Mouse (Mus musculus) CH12.LX (cell line): ENCODE results near the gene Lsr. TPM values are rescaled to one million over a fixed set of nuclear protein-coding genes. Genes with fewer than 3 reads are reported as not detected.

Experiments
- DNase-seq: peaks from one replicate; pipeline ENCODE4 v3.0.0-alpha.2; 2013; ENCODE audit errors: extremely low read depth
- H3K27ac ChIP-seq: 2 replicates; pipeline ENCODE4 v1.5.1; 2012; ENCODE audit warnings: low read depth, mild to moderate bottlenecking, control low read depth, moderate library complexity; ENCODE audit not compliant: insufficient read depth
- H3K27me3 ChIP-seq: replicated peaks from 2 replicates; pipeline ENCODE3; 2012; ENCODE audit warnings: inconsistent platforms
- H3K36me3 ChIP-seq, 2 experiments: replicated peaks in 1 of 2; 2 replicates each; pipeline versions ENCODE3 to v1.6.1; 2012; ENCODE audit warnings: inconsistent platforms in 1 of 2, low read length in 1 of 2, mild to moderate bottlenecking in 1 of 2, mixed read lengths in 1 of 2, moderate library complexity in 1 of 2; ENCODE audit not compliant: control insufficient read depth in 1 of 2, insufficient read depth in 1 of 2
- H3K4me1 ChIP-seq, 2 experiments: 2 replicates each; pipeline ENCODE4 v1.6.1; 2012; ENCODE audit warnings: inconsistent platforms in 1 of 2, moderate library complexity in 1 of 2; ENCODE audit not compliant: insufficient read depth in 2 of 2, control insufficient read depth in 1 of 2
- H3K4me2 ChIP-seq: 2 replicates; pipeline ENCODE4 v1.6.1; 2012; ENCODE audit warnings: low read depth, mild to moderate bottlenecking, control low read depth; ENCODE audit not compliant: poor library complexity, insufficient read depth, severe bottlenecking
- H3K4me3 ChIP-seq, 3 experiments: fragments of 150-350 bp in 1 of 3; sonication (generic) in 1 of 3; replicated peaks in 1 of 3; 2 replicates each; pipeline versions ENCODE3 to v1.5.1; 2011 to 2012; ENCODE audit warnings: low read depth in 2 of 3, low read length in 2 of 3, mild to moderate bottlenecking in 2 of 3, moderate library complexity in 2 of 3, control low read depth in 1 of 3, improper control_type of control experiment in 1 of 3, inconsistent platforms in 1 of 3, mixed read lengths in 1 of 3; ENCODE audit not compliant: poor library complexity in 1 of 3
- H3K79me2 ChIP-seq: replicated peaks from 2 replicates; pipeline ENCODE4 v1.6.1; 2012; ENCODE audit warnings: mild to moderate bottlenecking, moderate library complexity; ENCODE audit not compliant: control insufficient read depth, poor library complexity, insufficient read depth, severe bottlenecking; ENCODE audit errors: extremely low read depth
- H3K9ac ChIP-seq: 2 replicates; pipeline ENCODE4 v1.6.1; 2012; ENCODE audit warnings: low read depth, mild to moderate bottlenecking, control low read depth, moderate library complexity; ENCODE audit not compliant: insufficient read depth
- H3K9me3 ChIP-seq: replicated peaks from 2 replicates; pipeline ENCODE3; 2012; ENCODE audit warnings: low read length, inconsistent platforms, mixed read lengths
- CHD1 ChIP-seq: IDR thresholded peaks from 2 replicates; pipeline ENCODE4 v1.6.1; 2012; ENCODE audit warnings: low read depth, low read length, improper control_type of control experiment, inconsistent platforms
- CHD2 ChIP-seq: IDR thresholded peaks from 2 replicates; pipeline ENCODE4 v1.6.1; 2011; ENCODE audit warnings: low read length, improper control_type of control experiment
- CTCF ChIP-seq, 2 experiments: IDR thresholded peaks in 1 of 2; conservative IDR thresholded peaks in 1 of 2; 2 replicates each; pipeline ENCODE4 v1.5.1; 2011 to 2012; ENCODE audit warnings: low read depth in 2 of 2, low read length in 2 of 2, improper control_type of control experiment in 1 of 2, inconsistent platforms in 1 of 2, mild to moderate bottlenecking in 1 of 2, moderate library complexity in 1 of 2
- E2F4 ChIP-seq: IDR thresholded peaks from 2 replicates; pipeline ENCODE4 v1.6.1; 2011; ENCODE audit warnings: low read depth, low read length, improper control_type of control experiment; ENCODE audit not compliant: insufficient replicate concordance
- ELF1 ChIP-seq: IDR thresholded peaks from 2 replicates; pipeline ENCODE4 v1.6.1; 2014; ENCODE audit warnings: low read depth, mild to moderate bottlenecking, inconsistent platforms, low read length, improper control_type of control experiment
- EP300 ChIP-seq: IDR thresholded peaks from 2 replicates; pipeline ENCODE4 v1.6.1; 2011; ENCODE audit warnings: low read length, improper control_type of control experiment
- GABPA ChIP-seq: IDR thresholded peaks from 2 replicates; pipeline ENCODE4 v1.6.1; 2012; ENCODE audit warnings: low read depth, low read length, improper control_type of control experiment, inconsistent platforms; ENCODE audit not compliant: insufficient replicate concordance
- HCFC1 ChIP-seq: IDR thresholded peaks from 2 replicates; pipeline ENCODE4 v1.6.1; 2012; ENCODE audit warnings: low read depth, mild to moderate bottlenecking, inconsistent platforms, low read length, improper control_type of control experiment
- IRF4 ChIP-seq: IDR thresholded peaks from 2 replicates; pipeline ENCODE4 v1.6.1; 2014; ENCODE audit warnings: low read depth, mild to moderate bottlenecking, inconsistent platforms, low read length, improper control_type of control experiment
- JUN ChIP-seq: IDR thresholded peaks from 2 replicates; pipeline ENCODE4 v1.6.1; 2011; ENCODE audit warnings: low read depth, mild to moderate bottlenecking, low read length, improper control_type of control experiment, moderate library complexity; ENCODE audit not compliant: insufficient read depth
- KAT2A ChIP-seq: IDR thresholded peaks from 2 replicates; pipeline ENCODE4 v1.6.1; 2012; ENCODE audit warnings: low read length, improper control_type of control experiment, inconsistent platforms; ENCODE audit not compliant: insufficient replicate concordance
- MAFK ChIP-seq: IDR thresholded peaks from 2 replicates; pipeline ENCODE4 v1.6.1; 2011; ENCODE audit warnings: low read length, improper control_type of control experiment; ENCODE audit not compliant: insufficient replicate concordance
- MAZ ChIP-seq: IDR thresholded peaks from 2 replicates; pipeline ENCODE4 v1.6.1; 2012; ENCODE audit warnings: low read depth, mild to moderate bottlenecking, inconsistent platforms, low read length, improper control_type of control experiment, moderate library complexity
- MEF2A ChIP-seq: IDR thresholded peaks from 2 replicates; pipeline ENCODE4 v1.6.1; 2014; ENCODE audit warnings: low read depth, mild to moderate bottlenecking, inconsistent platforms, low read length, improper control_type of control experiment, borderline replicate concordance
- MXI1 ChIP-seq: IDR thresholded peaks from 2 replicates; pipeline ENCODE4 v1.6.1; 2011; ENCODE audit warnings: mild to moderate bottlenecking, low read depth, low read length, improper control_type of control experiment
- MYC ChIP-seq: IDR thresholded peaks from 2 replicates; pipeline ENCODE4 v1.6.1; 2011; ENCODE audit warnings: low read depth, mild to moderate bottlenecking, improper control_type of control experiment, low read length
- NELFE ChIP-seq: IDR thresholded peaks from 2 replicates; pipeline ENCODE4 v1.6.1; 2011; ENCODE audit warnings: low read depth, low read length, improper control_type of control experiment
- NRF1 ChIP-seq: IDR thresholded peaks from 2 replicates; pipeline ENCODE4 v1.6.1; 2014; ENCODE audit warnings: low read depth, mild to moderate bottlenecking, inconsistent platforms, low read length, improper control_type of control experiment, moderate library complexity
- PAX5 ChIP-seq: IDR thresholded peaks from 2 replicates; pipeline ENCODE4 v1.6.1; 2012; ENCODE audit warnings: low read length, inconsistent platforms, mixed read lengths
- POLR2AphosphoS2 ChIP-seq: IDR thresholded peaks from 2 replicates; pipeline ENCODE4 v1.6.1; 2011; ENCODE audit warnings: low read depth, low read length, improper control_type of control experiment
- RCOR1 ChIP-seq: conservative IDR thresholded peaks from 2 replicates; pipeline ENCODE4 v1.6.1; 2012; ENCODE audit warnings: low read depth, mild to moderate bottlenecking, inconsistent platforms, low read length, improper control_type of control experiment
- SIN3A ChIP-seq: IDR thresholded peaks from 2 replicates; pipeline ENCODE4 v1.6.1; 2012; ENCODE audit warnings: low read length, improper control_type of control experiment, inconsistent platforms
- SMC3 ChIP-seq: IDR thresholded peaks from 2 replicates; pipeline ENCODE4 v1.6.1; 2011; ENCODE audit warnings: low read depth, low read length, improper control_type of control experiment
- USF1 ChIP-seq: IDR thresholded peaks from 2 replicates; pipeline ENCODE4 v1.6.1; 2014; ENCODE audit warnings: low read depth, mild to moderate bottlenecking, inconsistent platforms, low read length, improper control_type of control experiment
- ZMIZ1 ChIP-seq: IDR thresholded peaks from 2 replicates; pipeline ENCODE4 v1.6.1; 2012; ENCODE audit warnings: low read depth, mild to moderate bottlenecking, inconsistent platforms, low read length, improper control_type of control experiment
- ZNF384 ChIP-seq: IDR thresholded peaks from 2 replicates; pipeline ENCODE4 v1.6.1; 2012; ENCODE audit warnings: low read depth, low read length, improper control_type of control experiment, inconsistent platforms
- dilution Hi-C: fragments of 300-500 bp; cut with MboI; formaldehyde crosslinking; loops from 2 replicates; pipeline ENCODE4 v1.14.3; 2020; ENCODE audit warnings: low sequenced_read_pairs; ENCODE audit not compliant: extremely low pct_unique_long_range_greater_than_20kb, extremely low pct_ligation_motif_present
- in situ Hi-C: fragments of 300-500 bp; cut with MboI; formaldehyde crosslinking; loops from 3 replicates; pipeline ENCODE4 v1.14.3; 2019; ENCODE audit warnings: low sequenced_read_pairs, low pct_ligation_motif_present, low pct_unique_long_range_greater_than_20kb, mixed read lengths
- polyA plus RNA-seq: library from polyadenylated mRNA; unstranded; fragments of >175 nt; gene quantifications from 2 replicates; pipeline ENCODE4 v1.2.1, GENCODE M21; 2012; ENCODE audit warnings: low read depth; ENCODE audit not compliant: insufficient read length
- total RNA-seq, 2 experiments: library from RNA; depleted of rRNA; stranded (reverse); fragments of 300-350 nt in 1 of 2; fragments of >200 nt in 1 of 2; gene quantifications; 2 replicates each; pipeline ENCODE4 v1.2.3; 2012 to 2014

Lsr gene
- total and polyA plus RNA-seq, 3 experiments, result 0.12 to 0.13 TPM; not detected in 1

DNA sequence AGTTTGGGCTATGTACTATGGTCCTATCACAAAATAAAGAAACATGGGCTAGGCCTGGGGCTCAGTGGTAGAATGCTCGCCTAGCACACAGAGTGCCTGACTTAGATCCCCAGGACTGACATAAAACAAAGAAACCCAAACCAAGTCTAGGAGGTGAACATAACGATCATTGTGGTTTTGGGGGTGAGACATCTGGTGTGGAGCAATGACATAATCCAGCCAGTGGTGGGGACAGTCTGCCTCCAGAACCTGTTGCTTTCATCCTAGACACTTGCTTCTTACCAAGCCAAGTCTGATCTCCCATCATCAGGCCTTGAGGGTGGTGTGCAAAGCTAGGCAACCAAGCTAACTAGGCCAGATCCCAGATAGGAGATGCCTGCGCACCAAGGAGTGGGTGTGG is 6.6 kb downstream of the Lsr start:
- Histone ChIP-seq H3K27me3 (no peaks in the 10 kb centered on the region), H3K9ac (no peak overlapping the region), H3K9me3 (no peaks in the 10 kb centered on the region), H3K79me2 (no peaks in the 10 kb centered on the region), H3K4me3 (no peak overlapping the region)
- dilution Hi-C loops, result no loop called here
- TF ChIP-seq PAX5 (no peak), POLR2AphosphoS2 (no peak), RCOR1 (no peak), GABPA (no peak), ZMIZ1 (no peak), KAT2A (no peak), CHD1 (no peak), CHD2 (no peak), MAZ (no peak), ELF1 (no peak), ZNF384 (no peak), E2F4 (no peak)
- TF ChIP-seq, all 38 proteins: peak for 0
- Histone ChIP-seq H3K27ac (no peak overlapping the region), H3K4me1 (peaks cover 0 to 5% of the 10 kb centered on the region in 2 experiments; a peak in 1 of 4 replicates), H3K36me3 (no peaks in the 10 kb centered on the region), H3K4me2 (no peak overlapping the region)
- no peak for DNase-seq
- in situ Hi-C loops, result no loop called here

DNA sequence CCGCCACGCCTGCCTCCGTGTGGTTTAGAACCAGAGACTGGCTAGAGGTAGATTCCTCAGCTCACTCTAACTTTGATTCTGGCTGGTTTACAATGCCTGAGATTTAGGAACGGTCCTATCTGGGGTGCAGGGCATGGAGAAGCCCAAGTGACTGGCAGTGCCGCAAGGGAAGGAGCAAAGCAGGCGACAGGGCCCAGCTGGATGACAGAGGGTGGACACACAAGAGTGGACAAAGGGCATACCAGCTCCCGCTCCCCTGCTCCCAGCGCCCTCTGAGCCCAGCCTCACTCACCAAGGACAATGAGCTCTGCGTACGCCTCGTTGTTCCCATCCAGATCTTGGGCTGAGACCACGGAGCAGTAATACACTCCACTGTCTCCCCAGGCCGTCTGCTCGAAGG is 7.6 kb downstream of the Lsr start:
- TF ChIP-seq ELF1, result no peak
- no peak for TF ChIP-seq KAT2A
- TF ChIP-seq SMC3, result no peak
- TF ChIP-seq PAX5, result no peak
- TF ChIP-seq USF1, result no peak
- no peak for TF ChIP-seq MAFK
- TF ChIP-seq SIN3A, result no peak
- no peak for TF ChIP-seq NRF1
- TF ChIP-seq CTCF (conservative IDR thresholded peaks at IDR 0.05 in 1 of 2, IDR thresholded peaks at IDR 0.05 in 1 of 2; ENCODE audit: low read depth in 2 of 2, low read length in 2 of 2), result no peak
- no peak for TF ChIP-seq MYC
- TF ChIP-seq MXI1, result no peak
- TF ChIP-seq NELFE, result no peak
- TF ChIP-seq EP300, result no peak
- no peak for TF ChIP-seq HCFC1
- TF ChIP-seq MEF2A, result no peak
- TF ChIP-seq MAZ, result no peak
- no peak for TF ChIP-seq IRF4
- no peak for TF ChIP-seq JUN
- no peak for TF ChIP-seq GABPA
- no peak for TF ChIP-seq CHD2
- dilution Hi-C loops, result no loop called here
- peaks cover 0 to 5% of the 10 kb centered on the region in 2 experiments; a peak in 1 of 4 replicates for H3K4me1 ChIP-seq

More for the DNA sequence above, 7.6 kb downstream of the Lsr start:
- no peak for DNase-seq
- Histone ChIP-seq H3K27ac (no peak overlapping the region), H3K27me3 (no peaks in the 10 kb centered on the region), H3K4me3 (no peak overlapping the region), H3K36me3 (no peaks in the 10 kb centered on the region), H3K9me3 (no peaks in the 10 kb centered on the region), H3K4me2 (no peak overlapping the region), H3K79me2 (no peaks in the 10 kb centered on the region), H3K9ac (no peak overlapping the region)
- in situ Hi-C loops, result no loop called here
